Mouse (Mus musculus): ENCODE measurements around the gene St7. TPM values are rescaled to one million over a fixed set of nuclear protein-coding genes. Genes with fewer than 3 reads are reported as not detected.

St7 gene
- total RNA-seq, 2 experiments from 2014 or later: 8.5 to 9.9 TPM

- intact Hi-C loops (cut with DNase I; ENCODE audit: low total_unique reads): no loop called here
- DNase-seq: no peak
These were observed 57.4 kb downstream of the St7 start for GRCm38 (mm10) chr6:17750041-17750660.

- intact Hi-C loops (cut with DNase I; ENCODE audit: low total_unique reads): no loop called here
- no peak for DNase-seq
These were observed 58.2 kb downstream of the St7 start for GRCm38 (mm10) chr6:17750957-17751356.

DNA sequence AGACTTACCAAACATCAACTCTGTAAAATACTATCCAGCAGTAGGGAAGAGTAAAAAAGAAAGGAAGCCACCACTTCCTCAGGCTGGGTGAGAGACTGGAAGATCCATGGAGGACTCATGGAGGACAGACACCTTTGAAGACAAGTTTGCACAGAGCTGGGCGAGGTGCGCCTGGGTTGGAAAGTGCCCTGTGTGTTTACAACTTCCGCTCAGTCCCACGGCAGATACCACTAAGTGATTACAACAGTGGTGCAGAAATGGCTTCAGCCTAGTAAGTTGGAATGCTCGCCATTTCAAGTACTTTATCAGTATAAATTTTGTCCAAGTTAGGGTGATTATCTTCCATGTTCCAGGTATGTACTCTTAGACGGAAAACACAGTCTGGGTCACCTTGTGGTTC is 63.2 kb downstream of the St7 start:
- DNase-seq: no peak
- intact Hi-C loops (cut with DNase I; ENCODE audit: low total_unique reads): no loop called here

DNA sequence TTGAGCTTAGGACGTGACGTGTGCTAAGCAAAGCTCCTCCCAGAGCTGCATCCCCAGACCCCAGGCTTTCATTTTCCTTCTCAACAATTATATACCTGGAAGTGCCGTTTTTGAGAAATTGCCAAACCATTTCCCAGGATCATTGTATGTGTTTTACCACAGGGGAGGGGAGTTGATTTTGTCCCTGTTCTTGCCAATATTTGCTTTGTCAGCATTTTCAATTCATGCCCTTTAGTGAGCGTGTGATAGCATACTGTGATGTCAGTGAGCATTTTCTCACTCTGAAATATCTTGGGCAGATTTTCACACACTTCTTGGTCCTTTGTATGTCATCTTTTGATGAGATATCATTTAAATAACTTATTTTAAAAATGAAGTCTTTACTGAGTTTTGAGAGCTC is 65.8 kb downstream of the St7 start:
- intact Hi-C loops (cut with DNase I; ENCODE audit: low total_unique reads): no loop called here
- DNase-seq: no peak

DNA sequence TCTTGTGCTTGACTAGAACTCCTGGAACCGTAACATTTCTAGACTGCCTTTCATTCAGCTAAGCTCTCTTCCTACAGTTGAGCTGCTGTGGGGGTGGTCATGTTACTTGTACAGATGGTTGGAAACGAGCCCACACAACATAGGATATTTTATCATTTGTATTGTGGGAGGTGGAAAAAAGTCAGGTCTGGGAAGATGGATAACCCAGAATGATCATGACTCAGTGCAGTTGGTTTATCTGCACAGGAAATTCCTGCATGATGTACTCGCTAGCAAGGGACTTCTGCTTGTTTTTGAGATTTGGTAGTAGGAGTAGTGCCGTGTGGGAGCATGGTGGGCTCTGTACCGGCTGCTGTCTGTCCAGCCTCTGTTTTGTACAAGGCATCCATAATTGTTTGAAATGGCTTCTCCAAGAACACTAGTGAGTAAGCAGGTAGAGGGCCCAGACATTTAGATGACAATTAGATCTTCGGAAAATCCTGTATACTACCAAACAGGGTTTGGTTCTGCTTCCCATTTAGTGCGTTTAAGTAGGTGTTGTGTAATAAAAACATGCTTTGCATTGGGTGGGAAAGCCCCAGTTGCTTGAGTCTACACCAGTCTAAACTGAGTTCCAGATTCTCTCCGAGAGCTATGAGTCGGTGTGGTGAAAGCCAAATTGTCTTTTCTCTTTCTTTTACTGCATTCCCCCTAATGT is 71.4 kb downstream of the St7 start:
- intact Hi-C loops (cut with DNase I; ENCODE audit: low total_unique reads): no loop called here
- DNase-seq: no peak

DNA sequence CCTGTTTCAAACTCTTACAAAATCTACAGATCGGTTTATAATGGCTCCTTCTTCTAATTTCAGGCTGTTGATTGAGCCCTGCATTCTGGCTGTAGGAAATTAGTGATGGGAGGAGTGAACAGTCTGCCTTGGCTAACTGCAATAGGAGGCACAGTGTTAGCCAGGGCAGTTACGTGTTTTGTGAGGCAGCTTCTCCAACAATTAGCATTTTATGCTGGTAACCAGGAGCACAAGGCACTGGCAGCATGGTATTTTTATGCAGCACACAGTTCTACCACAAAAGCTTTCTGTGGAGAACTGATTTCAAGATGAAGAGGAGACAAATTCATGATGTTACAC is 71.9 kb downstream of the St7 start:
- no peak for DNase-seq
- intact Hi-C loops (cut with DNase I; ENCODE audit: low total_unique reads): no loop called here

GRCm38 (mm10) chr6:17769972-17770644 is 77.4 kb downstream of the St7 start:
- no peak for DNase-seq
- intact Hi-C loops (cut with DNase I; ENCODE audit: low total_unique reads): no loop called here

DNA sequence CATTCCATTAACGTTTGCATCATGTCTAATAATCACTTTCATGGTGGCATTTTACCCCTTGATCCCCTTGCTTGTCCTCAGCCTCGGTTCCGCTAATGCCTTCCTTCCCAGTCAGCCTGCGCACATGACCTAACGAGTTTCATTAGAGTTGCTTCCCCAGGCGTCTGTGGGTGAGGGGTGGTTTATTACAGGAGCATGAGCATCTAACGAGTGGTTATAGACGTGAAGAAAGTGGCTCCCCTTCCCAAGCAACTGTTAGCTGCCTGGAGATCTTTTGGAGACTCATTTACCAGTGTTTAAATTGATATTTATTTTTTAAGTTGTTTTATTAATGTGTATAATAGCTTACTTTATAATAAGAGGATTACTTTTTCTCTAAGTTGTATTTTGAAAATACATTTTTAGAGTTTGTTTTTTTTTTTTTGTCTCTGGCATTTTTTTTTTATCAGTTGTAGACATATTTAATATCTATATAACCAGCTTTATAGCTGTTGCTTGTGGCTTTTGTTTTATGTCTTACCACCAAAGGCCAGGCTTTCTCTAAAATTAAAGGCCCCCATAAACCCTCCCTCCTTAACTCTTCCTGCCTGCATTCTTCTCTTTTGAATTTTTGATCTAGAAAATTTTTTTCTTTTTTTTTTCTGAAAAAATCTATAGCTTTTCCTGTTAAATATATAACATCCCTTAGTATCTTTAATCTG is 78.1 kb downstream of the St7 start:
- intact Hi-C loops (cut with DNase I; ENCODE audit: low total_unique reads): no loop called here
- DNase-seq: no peak

DNA sequence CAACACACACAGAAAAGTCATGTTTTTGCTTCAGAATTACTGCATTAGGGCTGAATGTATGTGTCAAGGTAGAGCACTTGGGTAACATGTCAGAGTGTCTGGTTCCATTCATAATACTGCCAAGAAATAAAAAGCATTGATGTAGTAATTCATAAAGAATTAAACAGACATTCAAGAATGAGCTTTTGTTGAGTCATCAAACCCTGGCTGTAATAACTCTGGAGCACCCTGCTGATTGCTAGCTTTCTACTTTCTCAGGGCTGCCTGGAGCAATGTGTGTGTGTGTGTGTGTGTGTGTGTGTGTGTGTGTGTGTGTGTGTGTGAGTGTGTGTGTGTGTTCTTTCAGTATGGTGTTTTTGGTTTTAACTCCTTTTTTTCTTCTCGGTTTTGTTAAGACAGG is 78.7 kb downstream of the St7 start:
- DNase-seq: no peak
- intact Hi-C loops (cut with DNase I; ENCODE audit: low total_unique reads): no loop called here

DNA sequence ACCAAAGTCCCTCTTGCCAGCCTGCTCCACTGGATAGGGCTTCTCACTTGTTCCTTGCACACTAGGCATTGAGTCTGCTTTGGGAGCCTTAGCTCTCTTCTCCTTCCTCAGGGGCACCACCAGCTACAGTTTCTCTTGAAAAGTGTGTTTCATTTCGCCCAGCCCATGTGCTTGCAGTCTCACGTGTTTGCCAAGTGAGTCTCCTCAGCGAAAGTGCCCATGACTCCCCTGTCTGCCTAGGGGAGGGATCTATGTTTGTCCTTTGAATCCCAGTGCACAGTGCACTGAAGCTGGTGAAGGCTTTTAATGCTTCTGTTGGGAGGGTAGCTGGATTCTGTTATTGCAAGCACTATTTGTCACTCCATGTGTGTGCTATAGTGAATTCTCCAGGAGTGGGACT is 79.8 kb downstream of the St7 start:
- no peak for DNase-seq
- intact Hi-C loops (cut with DNase I; ENCODE audit: low total_unique reads): no loop called here

DNA sequence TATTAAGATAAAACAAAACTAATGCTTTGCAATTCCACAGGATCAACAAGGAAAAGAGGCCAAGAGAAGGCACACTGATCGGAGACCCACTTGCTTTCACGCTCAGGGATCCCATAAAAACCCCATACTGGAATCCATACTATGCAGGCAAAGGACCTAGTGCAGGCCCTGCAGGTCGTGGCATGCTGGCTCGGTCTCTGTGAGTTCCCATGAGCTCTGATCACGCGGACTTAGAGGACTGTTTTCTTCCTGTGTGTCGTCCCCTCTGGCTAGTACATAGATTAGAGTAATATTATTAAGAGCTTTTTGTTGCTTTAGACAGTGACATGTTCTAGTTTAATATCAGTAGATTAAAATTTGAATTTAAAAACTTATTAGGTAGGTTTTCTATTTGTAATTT is 83.3 kb downstream of the St7 start:
- intact Hi-C loops (cut with DNase I; ENCODE audit: low total_unique reads): no loop called here
- no peak for DNase-seq

GRCm38 (mm10) chr6:17777018-17777799 is 84.5 kb downstream of the St7 start:
- DNase-seq: no peak
- intact Hi-C loops (cut with DNase I; ENCODE audit: low total_unique reads): no loop called here

- DNase-seq: no peak
- intact Hi-C loops (cut with DNase I; ENCODE audit: low total_unique reads): no loop called here
These were observed 86.0 kb downstream of the St7 start for GRCm38 (mm10) chr6:17778648-17779202.

- intact Hi-C loops (cut with DNase I; ENCODE audit: low total_unique reads): no loop called here
- DNase-seq: no peak
These were observed 90.8 kb downstream of the St7 start for GRCm38 (mm10) chr6:17783511-17783910.

DNA sequence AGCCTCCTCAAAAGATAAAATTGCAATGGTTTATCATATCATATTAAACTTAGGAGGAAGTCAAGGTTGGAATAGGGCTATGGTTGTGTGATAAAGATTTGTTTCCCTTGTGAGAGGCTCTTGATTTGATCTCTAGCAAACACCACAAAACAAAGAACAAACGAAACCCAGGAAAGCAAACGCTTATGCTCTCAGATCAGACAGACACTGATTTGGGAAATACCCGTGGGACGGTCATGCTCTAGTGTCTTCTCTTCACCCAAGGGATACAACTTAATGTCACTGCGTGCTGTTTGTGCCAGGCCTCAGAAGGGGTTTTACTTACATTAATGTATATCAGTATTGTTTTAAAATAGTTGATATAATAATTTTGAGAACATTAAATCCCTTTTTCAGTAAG is 91.8 kb downstream of the St7 start:
- DNase-seq: no peak
- intact Hi-C loops (cut with DNase I; ENCODE audit: low total_unique reads): no loop called here

GRCm38 (mm10) chr6:17785248-17785647 is 92.5 kb downstream of the St7 start:
- DNase-seq: no peak
- intact Hi-C loops (cut with DNase I; ENCODE audit: low total_unique reads): no loop called here

DNA sequence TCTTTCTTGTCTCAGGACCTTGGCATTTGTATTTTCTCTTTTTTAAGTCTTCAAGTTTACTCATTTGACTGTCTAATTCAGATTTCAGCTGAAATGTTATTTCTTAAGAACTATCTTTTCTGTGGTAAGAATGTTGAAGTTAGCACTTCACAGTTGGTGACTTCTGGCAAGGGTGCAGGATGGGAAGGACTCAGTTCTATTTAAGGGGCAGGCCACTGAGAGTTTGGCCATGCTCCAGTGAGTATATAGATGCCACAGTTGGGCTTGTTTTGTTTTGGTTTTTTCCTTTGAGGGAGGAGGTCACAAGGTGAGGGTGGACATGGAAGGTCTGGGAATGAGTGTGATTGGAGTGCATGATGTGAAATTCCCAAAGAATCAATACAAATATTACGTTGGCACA is 95.1 kb downstream of the St7 start:
- intact Hi-C loops (cut with DNase I; ENCODE audit: low total_unique reads): no loop called here
- DNase-seq: no peak

- intact Hi-C loops (cut with DNase I; ENCODE audit: low total_unique reads): no loop called here
These were observed 97.5 kb downstream of the St7 start for GRCm38 (mm10) chr6:17790251-17790650.

GRCm38 (mm10) chr6:17793471-17793870 is 100.7 kb downstream of the St7 start:
- intact Hi-C loops (cut with DNase I; ENCODE audit: low total_unique reads): no loop called here
- DNase-seq: no peak

More at GRCm38 (mm10) chr6:17790251-17790650, 97.5 kb downstream of the St7 start:
- no peak for DNase-seq

All from gastrocnemius, postnatal 14 days (tissue).